Mouse (Mus musculus) heart, postnatal 36 days (tissue): ENCODE data around the gene Gnl1. TPM values are rescaled to one million over a fixed set of nuclear protein-coding genes. Genes with fewer than 3 reads are reported as not detected.
"Not testable (repeated sequence)": the region's sequence is repeated elsewhere in the genome, so short reads cannot be mapped to it uniquely, and the experiment has no call there.

ENCODE experiments used
- DNase-seq, 2 experiments: peaks; one replicate each; pipeline ENCODE4 v3.0.0; 2021 to 2022
- intact Hi-C: fragments of 180-260 bp; cut with DNase I; formaldehyde crosslinking; loops from one replicate; pipeline ENCODE4 v1.15.1; 2025
- total RNA-seq, 2 experiments: library from RNA; stranded (reverse); gene quantifications; 2 replicates each; pipeline ENCODE4 v1.2.3; 2021

The Gnl1 gene
- total RNA-seq, 2 experiments from 2014 or later = 28.6 to 32.7 TPM

DNA sequence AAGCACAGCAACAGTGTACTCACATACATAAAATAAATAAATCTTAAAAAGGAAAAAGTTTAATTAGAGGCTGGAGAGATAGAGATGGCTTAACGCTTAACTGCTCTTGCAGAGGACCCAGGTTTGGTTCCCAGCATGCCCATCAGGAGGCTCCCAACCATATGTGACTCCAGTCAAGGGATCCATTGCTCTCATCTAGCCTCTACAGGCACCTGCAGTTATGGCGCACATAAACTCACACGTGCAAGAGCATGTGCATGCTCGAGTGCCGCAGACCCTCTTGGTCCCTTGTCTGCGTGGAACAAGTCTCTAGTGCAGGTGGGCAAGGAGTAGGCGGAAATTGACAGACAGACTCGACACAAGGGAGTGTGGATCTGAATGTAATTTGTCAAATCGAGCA lies 42.4 kb downstream of the Gnl1 start:
- intact Hi-C loops = no loop called here
- no peak for DNase-seq

DNA sequence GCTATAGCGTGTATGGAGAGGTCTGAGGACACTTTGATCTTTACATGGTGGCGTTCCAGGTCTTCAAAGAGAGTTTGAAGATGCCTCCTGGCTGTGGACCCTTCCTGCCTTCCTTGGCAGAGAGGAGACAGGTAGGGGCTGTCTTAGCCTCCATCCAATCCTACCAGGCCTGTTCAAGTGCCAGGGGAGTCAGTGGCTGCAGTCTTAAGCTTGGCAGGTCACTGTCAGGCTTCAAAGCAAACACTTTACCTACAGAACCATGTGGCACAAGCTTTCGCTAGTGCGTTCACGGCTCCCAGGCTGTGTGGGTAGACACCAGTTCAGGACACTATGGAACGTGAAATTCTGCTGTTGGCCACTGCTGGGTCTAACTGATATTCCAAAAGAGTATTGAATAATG lies 43.3 kb downstream of the Gnl1 start:
- DNase-seq = no peak
- intact Hi-C loops = no loop called here

DNA sequence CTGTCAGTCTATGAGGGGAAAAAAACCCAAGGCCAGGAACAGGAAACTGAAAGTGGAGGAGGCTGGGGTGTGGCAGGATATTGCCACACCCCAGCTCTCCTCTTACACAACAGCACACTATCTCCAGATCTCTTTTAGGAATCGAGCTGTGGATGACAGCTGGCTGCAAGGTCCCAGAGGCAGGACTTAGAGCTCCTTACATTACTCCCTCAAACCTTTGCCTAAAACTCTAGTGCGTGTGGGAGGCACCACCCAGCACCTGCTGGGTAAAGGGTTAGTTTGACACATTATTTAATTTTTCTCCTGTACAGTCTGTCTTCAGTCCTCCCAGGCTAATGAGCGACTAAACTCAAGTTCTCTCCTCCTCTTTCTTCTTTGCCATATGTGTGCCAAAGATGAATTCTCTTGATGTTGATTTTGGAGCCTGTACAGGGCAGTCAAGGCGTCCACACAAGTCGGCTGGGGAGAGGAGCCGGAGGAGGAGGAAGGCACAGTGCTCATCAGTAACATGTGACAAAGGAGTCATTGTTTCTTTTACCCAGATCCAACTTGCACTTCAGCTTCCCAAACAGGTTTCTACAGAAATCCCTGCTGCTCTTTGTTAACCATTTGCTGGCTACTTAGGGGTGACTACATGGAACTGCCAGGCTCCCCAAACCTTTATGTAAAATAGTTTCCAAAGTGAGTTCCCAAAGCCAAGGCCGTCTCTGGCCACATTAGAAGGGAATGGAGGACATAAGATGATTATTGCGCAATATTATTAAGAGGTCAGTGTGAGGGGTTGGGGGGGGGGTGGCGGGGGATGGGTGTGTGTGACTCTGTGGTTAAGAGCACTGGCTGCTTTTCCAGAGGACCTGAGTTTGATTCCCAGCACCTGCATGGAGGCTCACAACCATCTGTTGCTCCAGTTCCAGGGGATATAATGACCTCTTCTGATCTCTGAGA lies 44.3 kb downstream of the Gnl1 start:
- peak; percentile 39 to 54 for DNase-seq
- intact Hi-C loops = no loop called here

DNA sequence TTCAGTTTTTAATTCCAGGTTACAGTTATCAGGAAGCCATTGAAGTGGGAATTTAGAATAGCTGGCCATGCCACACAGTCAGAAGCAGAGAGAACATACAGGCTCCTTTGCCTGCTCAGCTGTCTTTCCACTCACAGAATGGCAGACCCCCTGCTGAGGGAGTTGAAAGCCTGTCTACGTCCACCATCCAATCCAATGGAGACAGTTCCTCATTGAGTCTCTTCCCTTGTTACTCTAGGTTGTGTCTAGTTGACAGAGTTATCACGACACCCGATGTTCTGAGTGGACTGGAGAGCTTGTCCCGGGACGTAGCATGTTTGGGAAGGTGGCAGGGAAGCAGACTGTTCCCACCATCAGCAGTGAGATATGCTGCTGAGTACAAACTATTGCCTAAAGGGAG lies 45.5 kb downstream of the Gnl1 start:
- no peak for DNase-seq
- intact Hi-C loops = no loop called here

DNA sequence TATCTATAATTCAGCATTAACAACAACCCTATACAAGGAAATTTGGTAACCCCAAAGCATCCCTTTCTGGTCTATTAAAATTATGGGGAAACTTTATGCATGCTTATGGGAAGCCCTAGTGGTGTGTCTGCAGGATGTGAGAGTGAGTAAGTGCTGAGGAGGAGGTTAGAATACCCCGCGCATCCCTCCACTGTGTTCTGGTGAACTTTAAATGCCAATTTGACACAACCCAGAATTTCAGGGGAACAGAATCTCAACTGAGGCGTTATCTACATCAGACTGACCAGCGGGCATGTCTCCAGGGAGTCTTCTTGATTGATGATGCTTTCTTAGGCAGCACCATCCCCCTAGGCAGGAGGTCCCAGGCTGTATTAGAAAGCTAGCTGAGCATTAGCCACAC lies 46.2 kb downstream of the Gnl1 start:
- DNase-seq = no peak

DNA sequence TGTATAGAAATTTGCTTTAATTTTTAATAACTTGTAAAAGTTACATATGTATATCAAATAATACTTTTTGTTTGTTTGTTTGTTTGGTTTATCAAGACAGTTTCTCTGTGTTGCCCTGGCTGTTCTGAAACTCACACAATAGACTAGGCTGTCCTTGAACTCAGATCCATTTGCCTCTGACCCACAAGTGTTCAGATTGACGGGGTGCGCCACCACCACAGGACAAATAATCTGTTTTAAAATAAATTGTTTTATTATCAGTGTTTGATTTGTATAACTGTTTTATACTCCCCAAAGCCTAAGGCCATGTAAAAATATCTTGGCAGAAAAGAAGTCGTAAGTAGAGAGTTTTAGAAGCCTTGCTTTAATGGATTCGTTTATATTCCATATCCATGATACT lies 48.0 kb downstream of the Gnl1 start:
- no peak for DNase-seq

More for the DNA sequence above, 46.2 kb downstream of the Gnl1 start:
- intact Hi-C loops = no loop called here

DNA sequence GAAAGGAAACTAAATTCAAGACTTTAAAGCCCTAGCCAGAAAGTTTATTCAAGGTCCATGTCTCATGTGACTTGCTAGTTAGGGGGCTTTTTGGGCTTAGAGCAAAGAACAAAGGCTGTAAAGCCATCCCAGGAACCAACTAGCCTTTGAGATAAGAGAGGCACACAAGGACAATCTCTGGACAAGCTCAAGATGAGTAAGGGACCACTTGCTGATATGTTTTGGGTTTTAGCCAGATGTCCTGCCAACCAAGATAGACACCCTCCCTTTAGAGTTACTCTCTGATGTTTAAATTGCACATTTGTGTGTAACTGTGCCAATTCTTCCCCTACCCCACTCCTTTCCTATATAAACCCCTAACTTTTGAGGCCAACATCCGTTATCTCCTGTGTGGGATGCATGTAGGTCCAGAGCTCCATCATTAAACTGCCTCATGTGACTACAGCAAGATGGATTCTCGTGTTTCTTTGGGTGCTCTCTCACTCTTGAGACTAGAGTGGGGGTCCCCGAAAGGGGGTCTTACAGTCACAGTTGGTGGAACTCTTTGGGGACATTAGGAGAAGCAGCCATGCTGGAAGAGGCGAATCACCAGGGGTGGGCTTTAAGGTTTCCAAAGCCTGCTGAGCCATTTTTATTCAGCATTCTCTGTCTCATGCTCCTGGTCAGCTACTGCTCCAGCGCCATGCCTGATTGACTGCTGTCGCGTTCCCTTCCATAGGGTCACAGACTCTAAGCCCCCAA lies 49.4 kb downstream of the Gnl1 start:
- no peak for DNase-seq
- intact Hi-C loops = no loop called here

More for the DNA sequence above, 48.0 kb downstream of the Gnl1 start:
- intact Hi-C loops = no loop called here

DNA sequence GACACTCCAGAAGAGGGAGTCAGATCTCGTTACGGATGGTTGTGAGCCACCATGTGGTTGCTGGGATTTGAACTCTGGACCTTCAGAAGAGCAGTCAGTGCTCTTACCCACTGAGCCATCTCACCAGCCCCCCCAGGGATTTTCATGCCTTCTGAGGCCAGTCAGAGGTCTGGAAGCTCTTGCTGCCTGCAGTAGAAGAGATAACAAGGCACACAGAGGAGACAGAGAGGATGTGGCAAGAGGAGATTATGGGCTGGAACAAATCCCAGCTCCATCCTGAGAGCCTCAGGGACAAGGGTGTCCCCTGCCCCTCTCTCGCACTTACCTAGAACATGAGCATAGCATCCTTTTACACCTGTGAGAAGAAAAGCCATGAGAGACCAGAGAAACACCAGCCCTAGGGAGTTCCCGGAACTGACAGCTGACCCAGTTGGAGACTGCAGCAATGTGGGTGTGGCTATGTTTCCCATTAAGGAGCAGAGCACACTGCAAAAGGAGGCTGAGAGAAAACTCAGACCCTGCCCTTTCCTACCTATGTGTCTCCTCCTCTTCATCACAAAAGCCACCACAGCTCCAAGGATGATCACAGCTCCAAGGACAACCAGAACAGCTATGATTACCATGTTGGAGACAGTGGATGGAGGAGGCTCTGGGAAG lies 50.5 kb downstream of the Gnl1 start:
- peak in 1 of 2 experiments; percentile 21 for DNase-seq
- intact Hi-C loops = loop anchor here (10.0 kb wide), 1 partner anchor 95 kb away; no protein-coding TSS in a partner anchor

DNA sequence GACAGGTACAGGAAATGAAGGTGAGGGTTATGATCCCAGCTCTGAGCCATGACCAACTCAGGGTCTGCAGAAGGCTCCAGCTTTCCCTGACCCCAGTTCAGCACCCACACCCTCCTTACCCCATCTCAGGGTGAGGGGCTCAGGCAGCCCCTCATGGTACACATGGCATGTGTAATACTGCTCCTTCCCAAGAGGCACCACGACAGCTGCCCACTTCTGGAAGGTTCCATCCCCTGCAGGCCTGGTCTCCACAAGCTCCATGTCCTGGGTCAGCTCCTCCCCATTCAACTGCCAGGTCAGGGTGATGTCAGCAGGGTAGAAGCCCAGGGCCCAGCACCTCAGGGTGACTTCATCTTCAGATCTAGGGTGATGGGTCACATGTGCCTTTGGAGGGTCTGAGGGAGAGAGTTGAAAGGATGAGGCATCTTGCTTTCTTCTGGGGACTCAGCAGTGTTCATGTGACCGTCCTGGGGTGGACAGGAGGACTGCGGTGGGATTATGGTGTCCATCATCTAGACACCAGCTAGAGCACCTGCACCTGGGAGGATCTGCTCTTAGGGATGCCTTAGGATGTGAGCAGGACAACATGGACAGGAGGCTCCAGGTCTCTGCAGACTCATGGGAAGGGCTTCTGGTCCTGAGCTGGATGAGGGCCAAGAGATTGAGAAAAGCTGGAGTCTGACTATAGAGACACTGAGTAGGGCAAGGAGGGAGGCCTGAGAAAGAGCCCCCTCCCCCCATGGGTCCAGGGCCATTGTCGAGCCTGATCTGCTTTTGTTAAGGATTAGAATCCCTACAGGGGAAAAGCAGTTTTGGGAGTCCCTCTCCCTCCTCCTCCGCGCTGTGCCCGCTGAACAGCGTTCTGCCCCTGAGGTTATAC lies 51.3 kb downstream of the Gnl1 start:
- intact Hi-C loops = loop anchor here (10.0 kb wide), 1 partner anchor 96 kb away; no protein-coding TSS in a partner anchor
- DNase-seq = peak in 1 of 2 experiments; percentile 24

DNA sequence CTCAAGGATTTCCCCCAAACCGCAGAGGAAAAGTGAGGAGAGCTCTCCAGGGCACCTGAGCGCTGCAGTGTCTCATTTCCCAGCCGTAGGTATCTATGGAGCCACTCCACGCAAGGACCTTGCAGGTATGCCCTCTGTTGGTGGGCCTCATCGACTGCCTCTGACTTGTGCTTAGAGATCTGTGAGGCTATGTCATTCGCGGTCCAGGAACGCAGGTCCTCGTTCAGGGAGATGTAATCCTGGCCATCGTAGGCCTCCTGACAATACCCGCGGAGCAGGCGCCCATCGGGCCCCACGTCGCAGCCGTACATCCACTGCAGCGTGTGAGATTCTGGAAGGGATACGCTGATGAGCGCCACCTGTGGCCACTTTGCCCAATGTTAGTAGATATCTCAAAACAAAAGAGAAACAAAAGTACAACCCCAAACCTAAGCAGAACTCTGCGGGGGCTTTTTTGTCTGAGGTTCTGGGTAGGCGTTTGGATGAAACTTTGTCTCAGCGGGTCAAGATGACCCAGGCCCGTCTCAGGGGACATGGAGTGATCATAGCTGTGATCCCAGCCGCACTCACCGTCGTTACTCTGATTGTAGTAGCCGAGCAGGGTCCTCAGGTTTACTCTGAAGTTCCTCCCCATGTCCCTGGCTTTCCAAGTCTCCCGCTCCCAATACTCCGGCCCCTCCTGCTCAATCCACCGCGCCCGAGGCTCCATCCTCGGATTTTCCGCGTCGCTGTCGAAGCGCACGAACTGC lies 52.1 kb downstream of the Gnl1 start:
- DNase-seq = peak; percentile 52 to 69

DNA sequence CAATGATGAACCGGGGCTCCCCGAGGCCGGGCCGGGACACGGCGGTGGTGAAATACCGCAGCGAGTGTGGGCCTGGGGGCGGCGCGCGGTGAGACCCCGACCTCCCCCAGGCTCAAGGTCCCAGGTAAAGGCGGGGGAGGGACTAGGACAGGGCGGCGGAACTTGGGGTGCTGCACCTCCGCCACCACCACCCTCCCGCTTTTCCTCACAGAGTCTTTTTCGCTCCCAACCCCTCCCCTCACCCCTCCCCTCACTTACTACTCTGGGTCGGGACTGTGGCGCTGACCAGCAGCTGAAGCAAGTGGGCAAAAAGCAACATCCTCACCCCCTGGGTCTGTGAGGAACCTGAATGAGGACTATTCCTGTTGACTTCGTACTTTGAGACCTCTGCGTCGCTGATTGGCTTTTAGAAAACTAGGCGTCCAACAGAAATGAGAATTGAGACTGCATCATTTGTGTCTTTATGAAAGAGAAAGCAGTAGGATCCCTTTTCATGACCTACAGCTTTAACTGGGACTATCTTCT lies 52.8 kb downstream of the Gnl1 start, which contains the start of gene H2-T23:
H2-T23 (minus strand) TSS at position 505 of the 525 bp plus-strand sequence.
- intact Hi-C loops = loop anchor here (1.0 to 10.0 kb wide), 2 partner anchors 12 to 98 kb away; partner anchors contain the start of gene H2-T24
- DNase-seq = peak; percentile 65 to 66

More for the DNA sequence above, 52.1 kb downstream of the Gnl1 start:
- intact Hi-C loops = loop anchor here (1.0 to 10.0 kb wide), 2 partner anchors 11 to 97 kb away; partner anchors contain the start of gene H2-T24

DNA sequence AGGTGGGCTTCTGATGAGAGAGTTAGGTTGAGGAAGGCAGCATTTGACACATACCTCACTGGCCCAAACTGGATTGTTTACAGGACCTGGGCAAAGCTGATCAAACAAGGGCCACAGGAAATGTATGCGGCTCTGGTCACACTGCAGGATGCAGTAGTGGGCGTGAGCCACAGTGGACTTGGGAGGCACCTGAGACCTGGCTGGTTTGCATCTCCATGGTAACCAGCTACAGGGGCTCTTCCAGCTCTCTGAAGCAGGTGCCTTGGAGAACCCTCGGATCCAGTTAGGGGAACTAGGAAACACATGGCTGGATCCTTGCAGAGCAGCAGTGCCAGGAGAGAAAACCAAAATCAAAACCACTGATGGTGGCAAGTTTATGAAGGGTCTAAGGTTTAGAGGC lies 54.9 kb downstream of the Gnl1 start:
- intact Hi-C loops = loop anchor here (10.0 kb wide), 1 partner anchor 100 kb away; no protein-coding TSS in a partner anchor
- DNase-seq = not testable (repeated sequence)

DNA sequence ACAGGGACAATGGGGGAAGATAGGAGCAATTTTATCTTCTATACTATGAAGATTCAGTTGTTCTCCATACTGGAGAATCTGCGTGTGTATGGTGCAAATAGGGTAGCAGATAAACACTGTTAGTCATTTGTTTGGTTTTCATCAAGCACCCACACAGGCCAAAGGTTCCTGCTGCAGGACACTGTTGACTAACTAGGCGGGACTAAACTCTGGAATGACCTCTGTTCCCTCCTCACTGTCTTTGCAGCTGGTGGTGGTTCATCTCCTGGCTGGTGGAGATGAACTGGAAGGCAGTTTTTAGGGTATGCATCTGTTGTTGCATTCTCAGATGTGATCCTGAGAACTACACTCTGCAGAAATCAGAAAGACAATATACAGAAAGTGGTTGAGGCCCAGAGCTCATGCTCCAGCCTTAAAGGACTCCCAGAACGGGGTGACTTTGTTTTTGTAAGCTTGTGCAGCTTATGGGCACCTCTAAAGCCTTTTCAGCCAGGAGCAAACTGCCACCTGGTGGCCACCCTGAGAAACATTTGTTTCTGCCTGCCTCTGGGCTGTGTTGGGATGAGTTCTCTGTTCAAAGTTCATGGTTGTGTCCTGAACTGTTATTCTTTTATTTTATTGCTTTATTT lies 55.5 kb downstream of the Gnl1 start:
- peak; percentile 65 to 68 for DNase-seq
- intact Hi-C loops = loop anchor here (1.0 to 10.0 kb wide), 2 partner anchors 38 to 100 kb away; no protein-coding TSS in a partner anchor

DNA sequence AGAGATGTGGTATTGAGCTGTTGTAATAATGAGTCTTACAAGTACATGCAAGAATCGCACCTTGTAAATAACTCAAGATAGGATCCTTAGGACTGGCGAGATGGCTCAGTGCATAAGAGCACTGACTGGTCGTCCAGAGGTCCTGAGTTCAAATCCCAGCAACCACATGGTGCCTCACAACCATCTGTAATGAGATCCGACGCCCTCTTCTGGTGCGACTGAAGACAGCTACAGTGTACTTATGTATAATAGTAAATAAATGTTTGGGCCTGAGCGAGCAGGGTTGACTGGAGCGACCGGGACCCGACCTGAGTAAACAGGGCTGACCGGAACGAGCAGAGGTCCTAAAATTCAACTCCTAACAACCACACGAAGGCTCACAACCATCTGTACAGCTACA lies 56.5 kb downstream of the Gnl1 start:
- intact Hi-C loops = loop anchor here (10.0 kb wide), 1 partner anchor 101 kb away; no protein-coding TSS in a partner anchor
- DNase-seq = not testable (repeated sequence)
